Mouse (Mus musculus) Patski (cell line): Measurements from ENCODE around the gene Zfp760. TPM values are rescaled to one million over a fixed set of nuclear protein-coding genes. Genes with fewer than 3 reads are reported as not detected.
"Not testable (repeated sequence)": the region's sequence is repeated elsewhere in the genome, so short reads cannot be mapped to it uniquely, and the experiment has no call there.

Source experiments
- ATAC-seq: fragments of 100-300 bp; one replicate; pipeline ENCODE4 v1.8.0; 2021
- CTCF ChIA-PET: fragments of 350-600 bp; sonication (Branson Sonifier 250); formaldehyde crosslinking; loops from one replicate; lab custom pipeline; 2022; ENCODE audit warnings: inconsistent platforms; lab: Charles Lee
- POLR2A ChIA-PET: fragments of 350-600 bp; sonication (Branson Sonifier 250); formaldehyde crosslinking; loops from one replicate; lab custom pipeline; 2022; ENCODE audit warnings: antibody characterized with exemption, inconsistent platforms; lab: Charles Lee
- DNase-seq: peaks from one replicate; pipeline ENCODE4 v3.0.0-alpha.2; 2011; ENCODE audit warnings: low read depth, low spot score
- H3K27me3 ChIP-seq: fragments of 371-371 bp; one replicate; pipeline ENCODE4 v1.5.1; 2021
- CTCF ChIP-seq: fragments of 100-300 bp; IDR thresholded peaks from one replicate; pipeline ENCODE4 v1.5.1; 2021
- in situ Hi-C: fragments of 300-500 bp; cut with MboI; formaldehyde crosslinking; loops from 3 replicates; pipeline ENCODE4 v1.11.1; 2018; ENCODE audit warnings: low pct_unique_long_range_greater_than_20kb, mixed read lengths
- polyA plus RNA-seq: library from polyadenylated mRNA; unstranded; gene quantifications from one replicate; pipeline ENCODE4 v1.2.3, GENCODE M21; 2021

Zfp760 gene
- polyA plus RNA-seq: 7.7 TPM

- no peak for TF ChIP-seq CTCF
- H3K27me3 ChIP-seq: peaks cover 11% of the 10 kb centered on the region
- ATAC-seq (peak; percentile 100), DNase-seq (peak; percentile 83)
- in situ Hi-C loops: loop anchor here (25.0 kb wide), 2 partner anchors 1155 to 1855 kb away; partner anchors contain the start of genes Zfp213 and Zfp945
- CTCF ChIA-PET: no interaction called here
- POLR2A ChIA-PET: no interaction called here
These were observed at the start of gene Zfp760 for GRCm38 (mm10) chr17:21707343-21707996. Zfp760 (plus strand) TSS chr17:21707741.

- in situ Hi-C loops, H3K27me3 ChIP-seq, DNase-seq, ATAC-seq: not testable (repeated sequence)
- CTCF ChIA-PET: interaction anchor here (0.8 kb wide), 1 partner anchor 31 kb away, joined by 3 read pairs; no protein-coding TSS in a partner anchor
- POLR2A ChIA-PET: interaction anchor here (0.7 kb wide), 1 partner anchor 142 kb away, joined by 3 read pairs; no protein-coding TSS in a partner anchor
These were observed 28.7 kb upstream of the Zfp760 start for GRCm38 (mm10) chr17:21678826-21679225.

- peak; percentile 99 for ATAC-seq
- H3K27me3 ChIP-seq: no peaks in the 10 kb centered on the region
- POLR2A ChIA-PET: interaction anchor here (0.7 kb wide), 1 partner anchor 143 kb away, joined by 3 read pairs; no protein-coding TSS in a partner anchor
- CTCF ChIA-PET: interaction anchor here (0.8 kb wide), 1 partner anchor 32 kb away, joined by 3 read pairs; no protein-coding TSS in a partner anchor
- in situ Hi-C loops: no loop called here
- peak; percentile 27 for DNase-seq
- TF ChIP-seq CTCF: peak; percentile 70
These were observed 28.1 kb upstream of the Zfp760 start for GRCm38 (mm10) chr17:21679273-21680018.

- DNase-seq, H3K27me3 ChIP-seq, POLR2A ChIA-PET, CTCF ChIA-PET, in situ Hi-C loops: not testable (repeated sequence)
- ATAC-seq: peak; percentile 82
These were observed 27.5 kb upstream of the Zfp760 start for GRCm38 (mm10) chr17:21680019-21680376.

GRCm38 (mm10) chr17:21691560-21691959 is 16.0 kb upstream of the Zfp760 start, which contains the start of gene Gm10226:
Gm10226 (plus strand) TSS chr17:21691860.
- ChIA-PET POLR2A (no interaction called here), CTCF (no interaction called here)
- ATAC-seq: no peak
- no peaks in the 10 kb centered on the region for H3K27me3 ChIP-seq
- DNase-seq: no peak
- in situ Hi-C loops: no loop called here
- no peak for TF ChIP-seq CTCF

GRCm38 (mm10) chr17:21693342-21693741 is 14.2 kb upstream of the Zfp760 start:
- H3K27me3 ChIP-seq: peaks cover 13% of the 10 kb centered on the region
- TF ChIP-seq CTCF: no peak
- in situ Hi-C loops: no loop called here
- ChIA-PET CTCF (no interaction called here), POLR2A (no interaction called here)
- ATAC-seq (no peak), DNase-seq (no peak)

GRCm38 (mm10) chr17:21696073-21696472 is 11.5 kb upstream of the Zfp760 start:
- in situ Hi-C loops: no loop called here
- peaks cover 23% of the 10 kb centered on the region for H3K27me3 ChIP-seq
- ATAC-seq: no peak
- CTCF ChIA-PET: no interaction called here
- no peak for DNase-seq
- no peak for TF ChIP-seq CTCF
- POLR2A ChIA-PET: no interaction called here

- POLR2A ChIA-PET: no interaction called here
- H3K27me3 ChIP-seq: peaks cover 27% of the 10 kb centered on the region
- in situ Hi-C loops: loop anchor here (25.0 kb wide), 2 partner anchors 1160 to 1860 kb away; partner anchors contain the start of genes Zfp213 and Zfp945
- CTCF ChIA-PET: no interaction called here
- no peak for DNase-seq
- no peak for TF ChIP-seq CTCF
- ATAC-seq: no peak
These were observed 5.0 kb upstream of the Zfp760 start for GRCm38 (mm10) chr17:21702281-21703240.

- CTCF ChIA-PET: no interaction called here
- DNase-seq (no peak), ATAC-seq (no peak)
- POLR2A ChIA-PET: no interaction called here
- TF ChIP-seq CTCF: no peak
- in situ Hi-C loops: loop anchor here (25.0 kb wide), 2 partner anchors 1159 to 1859 kb away; partner anchors contain the start of genes Zfp213 and Zfp945
- H3K27me3 ChIP-seq: peaks cover 20% of the 10 kb centered on the region
These were observed 4.1 kb upstream of the Zfp760 start for GRCm38 (mm10) chr17:21703414-21703813.

GRCm38 (mm10) chr17:21708401-21708800 is 860 bp downstream of the Zfp760 start:
- TF ChIP-seq CTCF: no peak
- ATAC-seq: no peak
- no peak for DNase-seq
- ChIA-PET CTCF (interaction anchor here (1.2 kb wide), 1 partner anchor 28 kb away, joined by 3 read pairs; no protein-coding TSS in a partner anchor), POLR2A (no interaction called here)
- peaks cover 11% of the 10 kb centered on the region for H3K27me3 ChIP-seq
- in situ Hi-C loops: loop anchor here (25.0 kb wide), 2 partner anchors 1154 to 1854 kb away; partner anchors contain the start of genes Zfp213 and Zfp945

- ATAC-seq, in situ Hi-C loops, POLR2A ChIA-PET, H3K27me3 ChIP-seq, DNase-seq, CTCF ChIA-PET: not testable (repeated sequence)
These were observed 23.0 kb downstream of the Zfp760 start, which contains the start of gene Zfp229 for GRCm38 (mm10) chr17:21730495-21730894. Zfp229 (plus strand) TSS chr17:21730795.
